Mouse (Mus musculus) left cerebral cortex, postnatal 4 days (tissue): ENCODE results near the gene Mageb1. TPM values are rescaled to one million over a fixed set of nuclear protein-coding genes. Genes with fewer than 3 reads are reported as not detected.
"Not testable (repeated sequence)": the region's sequence is repeated elsewhere in the genome, so short reads cannot be mapped to it uniquely, and the experiment has no call there.

Source experiments
- DNase-seq: peaks from one replicate; pipeline ENCODE4 v3.0.0-alpha.2; 2022
- intact Hi-C: fragments of 180-260 bp; cut with DNase I; formaldehyde crosslinking; loops from one replicate; pipeline ENCODE4 v1.15.1; 2025
- total RNA-seq, 2 experiments: library from RNA; stranded (reverse); gene quantifications; 2 replicates each; pipeline ENCODE4 v1.2.3; 2021

The Mageb1 gene
- total RNA-seq = not detected

DNA sequence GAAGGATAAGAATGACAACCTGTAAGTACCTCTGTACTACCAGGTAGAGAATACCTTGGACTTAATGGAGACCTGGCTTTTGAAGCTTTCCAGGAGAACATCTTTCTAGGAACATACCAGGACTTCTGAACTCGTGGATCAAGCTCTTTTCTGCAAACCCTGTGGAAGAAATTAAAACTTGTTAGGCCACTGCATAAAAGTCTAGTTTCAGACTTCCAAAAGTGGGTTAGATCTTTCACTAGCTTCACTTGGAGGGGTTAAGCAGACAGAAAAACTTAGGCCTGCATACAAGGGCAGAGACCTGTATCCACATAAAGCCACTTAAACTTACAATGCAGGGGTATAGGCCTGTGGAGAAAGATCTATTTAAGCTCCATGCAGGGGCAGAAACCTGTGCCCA is at the start of gene Mageb1:
Gene Mageb1, minus strand, starts transcription at position 101 of the 400 bp plus-strand sequence.
- DNase-seq, intact Hi-C loops: not testable (repeated sequence)

Other genes starting within 250 kb of the Mageb1 start
- not detected for gene Mageb5, start 233.3 kb downstream of the Mageb1 start, total RNA-seq